Mouse (Mus musculus) neural tube, embryonic 11.5 days (tissue): ENCODE data around the gene Med13l. TPM values are rescaled to one million over a fixed set of nuclear protein-coding genes. Genes with fewer than 3 reads are reported as not detected.

Source experiments
- ATAC-seq: fragments of 200-750 bp; cut with Nextera tagmentation; 2 replicates; pipeline ENCODE4 v1.8.0; 2017; ENCODE audit warnings: moderate number of reproducible peaks, mild to moderate bottlenecking, moderate TSS enrichment, moderate library complexity; ENCODE audit not compliant: insufficient read depth, low FRiP score, low TSS enrichment
- DNase-seq: peaks from one replicate; pipeline ENCODE4 v3.0.0-alpha.2; 2015; ENCODE audit warnings: low spot score
- H3K27ac ChIP-seq: fragments of 300-500 bp; sonication (generic); 2 replicates; pipeline ENCODE4 v1.5.1; 2014; ENCODE audit warnings: low read depth, mild to moderate bottlenecking, low read length
- H3K27me3 ChIP-seq: fragments of 300-500 bp; sonication (generic); 2 replicates; pipeline ENCODE4 v1.6.1; 2014; ENCODE audit warnings: mild to moderate bottlenecking, low read length, mixed read lengths; ENCODE audit not compliant: control insufficient read depth, insufficient read depth
- H3K36me3 ChIP-seq: fragments of 300-500 bp; sonication (generic); 2 replicates; pipeline ENCODE4 v1.6.1; 2014; ENCODE audit warnings: mild to moderate bottlenecking, low read length, moderate library complexity, mixed read lengths; ENCODE audit not compliant: control insufficient read depth, insufficient read depth
- H3K4me1 ChIP-seq: fragments of 300-500 bp; sonication (generic); 2 replicates; pipeline ENCODE4 v1.6.1; 2014; ENCODE audit warnings: low read length, mixed read lengths; ENCODE audit not compliant: control insufficient read depth, insufficient read depth
- H3K4me2 ChIP-seq: fragments of 300-500 bp; sonication (generic); 2 replicates; pipeline ENCODE4 v1.6.1; 2014; ENCODE audit warnings: low read depth, mild to moderate bottlenecking, moderate library complexity
- H3K4me3 ChIP-seq: fragments of 300-500 bp; sonication (generic); 2 replicates; pipeline ENCODE4 v1.5.1; 2014; ENCODE audit warnings: low read depth, low read length
- H3K9ac ChIP-seq: fragments of 300-500 bp; sonication (generic); 2 replicates; pipeline ENCODE4 v1.6.1; 2014; ENCODE audit warnings: mild to moderate bottlenecking, low read length
- H3K9me3 ChIP-seq: fragments of 300-500 bp; sonication (generic); 2 replicates; pipeline ENCODE4 v1.6.1; 2016; ENCODE audit warnings: low read length; ENCODE audit not compliant: control insufficient read depth
- WGBS: fragments of 180-500 bp; shearing (Covaris S2); extraction: QIAGEN DNeasy Blood & Tissue Kit; methylation state at CpG from one replicate; pipeline ENCODE4 v1.1.7; 2014; 5-methylcytosine and 5-hydroxymethylcytosine counted together
- polyA plus RNA-seq: library from polyadenylated mRNA; unstranded; fragments of >200 nt; fragmentation: Nextera tagmentation; extraction: Ambion mirVana; gene quantifications from 2 replicates; pipeline ENCODE4 v1.2.1, GENCODE M21; 2014

Gene Med13l
- polyA plus RNA-seq, 1 experiment from 2014 or later: 14.6 TPM

- no peak for DNase-seq
- Histone ChIP-seq H3K4me2 (no peak overlapping the region), H3K36me3 (no peaks in the 10 kb centered on the region; the same call in 1 of the 2 replicates), H3K27me3 (no peaks in the 10 kb centered on the region), H3K27ac (no peak overlapping the region), H3K4me3 (no peak overlapping the region), H3K9ac (no peak overlapping the region), H3K4me1 (peaks cover 49% of the 10 kb centered on the region), H3K9me3 (no peaks in the 10 kb centered on the region)
- WGBS: 58% methylated on average over 7 of the region's 7 CpGs
- ATAC-seq: no peak
These were observed 14.5 kb downstream of the Med13l start for GRCm38 (mm10) chr5:118574997-118575396.

GRCm38 (mm10) chr5:118575909-118576308 lies 15.4 kb downstream of the Med13l start:
- no peaks in the 10 kb centered on the region for H3K9me3 ChIP-seq
- H3K9ac ChIP-seq: no peak overlapping the region
- no peaks in the 10 kb centered on the region for H3K27me3 ChIP-seq
- no peaks in the 10 kb centered on the region; the same call in 1 of the 2 replicates for H3K36me3 ChIP-seq
- H3K4me3 ChIP-seq: no peak overlapping the region
- peaks cover 42% of the 10 kb centered on the region for H3K4me1 ChIP-seq
- H3K4me2 ChIP-seq: no peak overlapping the region
- H3K27ac ChIP-seq: no peak overlapping the region
- 51% methylated on average over 6 of the region's 6 CpGs for WGBS
- ATAC-seq: no peak
- DNase-seq: no peak

GRCm38 (mm10) chr5:118576731-118577130 lies 16.3 kb downstream of the Med13l start:
- DNase-seq: no peak
- no peaks in the 10 kb centered on the region for H3K9me3 ChIP-seq
- H3K9ac ChIP-seq: no peak overlapping the region
- H3K36me3 ChIP-seq: no peaks in the 10 kb centered on the region; the same call in 1 of the 2 replicates
- no peak for ATAC-seq
- no peak overlapping the region for H3K4me2 ChIP-seq
- peaks cover 36% of the 10 kb centered on the region for H3K4me1 ChIP-seq
- H3K27me3 ChIP-seq: no peaks in the 10 kb centered on the region
- H3K27ac ChIP-seq: no peak overlapping the region
- no peak overlapping the region for H3K4me3 ChIP-seq
- 67% methylated on average over 3 of the region's 3 CpGs for WGBS

GRCm38 (mm10) chr5:118585355-118585754 lies 24.9 kb downstream of the Med13l start:
- WGBS: 50% methylated on average over 4 of the region's 4 CpGs
- Histone ChIP-seq H3K4me3 (no peak overlapping the region), H3K27ac (no peak overlapping the region), H3K9ac (no peak overlapping the region), H3K36me3 (no peaks in the 10 kb centered on the region), H3K4me2 (no peak overlapping the region), H3K27me3 (no peaks in the 10 kb centered on the region), H3K4me1 (peaks cover 25% of the 10 kb centered on the region), H3K9me3 (no peaks in the 10 kb centered on the region)
- ATAC-seq (no peak), DNase-seq (no peak)

GRCm38 (mm10) chr5:118586560-118586959 lies 26.1 kb downstream of the Med13l start:
- H3K4me3 ChIP-seq: no peak overlapping the region
- no peak for ATAC-seq
- no peak overlapping the region for H3K27ac ChIP-seq

GRCm38 (mm10) chr5:118588381-118588925 lies 28.0 kb downstream of the Med13l start:
- peaks cover 31% of the 10 kb centered on the region for H3K4me1 ChIP-seq
- no peak overlapping the region for H3K9ac ChIP-seq
- H3K27me3 ChIP-seq: no peaks in the 10 kb centered on the region
- ATAC-seq: no peak
- H3K9me3 ChIP-seq: no peaks in the 10 kb centered on the region
- no peak overlapping the region for H3K4me3 ChIP-seq
- DNase-seq: no peak
- H3K4me2 ChIP-seq: no peak overlapping the region
- WGBS: 81% methylated on average over 6 of the region's 6 CpGs
- no peak overlapping the region for H3K27ac ChIP-seq
- no peaks in the 10 kb centered on the region for H3K36me3 ChIP-seq

More at GRCm38 (mm10) chr5:118586560-118586959, 26.1 kb downstream of the Med13l start:
- H3K27me3 ChIP-seq: no peaks in the 10 kb centered on the region
- H3K9ac ChIP-seq: no peak overlapping the region
- peaks cover 33% of the 10 kb centered on the region for H3K4me1 ChIP-seq
- no peak for DNase-seq
- no peaks in the 10 kb centered on the region for H3K9me3 ChIP-seq
- no peak overlapping the region for H3K4me2 ChIP-seq
- WGBS: 66% methylated on average over 6 of the region's 6 CpGs
- H3K36me3 ChIP-seq: no peaks in the 10 kb centered on the region

- WGBS: 82% methylated on average over 11 of the region's 11 CpGs
- no peak for ATAC-seq
These were observed 28.9 kb downstream of the Med13l start for GRCm38 (mm10) chr5:118589186-118589892.

GRCm38 (mm10) chr5:118590868-118591267 lies 30.4 kb downstream of the Med13l start:
- Histone ChIP-seq H3K27ac (no peak overlapping the region), H3K4me2 (no peak overlapping the region), H3K9ac (no peak overlapping the region), H3K4me3 (no peak overlapping the region), H3K4me1 (peaks cover 27% of the 10 kb centered on the region), H3K27me3 (no peaks in the 10 kb centered on the region), H3K36me3 (no peaks in the 10 kb centered on the region), H3K9me3 (no peaks in the 10 kb centered on the region)
- ATAC-seq (no peak), DNase-seq (no peak)
- WGBS: 32% methylated on average over 6 of the region's 6 CpGs

More at GRCm38 (mm10) chr5:118589186-118589892, 28.9 kb downstream of the Med13l start:
- no peak overlapping the region for H3K9ac ChIP-seq
- H3K4me3 ChIP-seq: no peak overlapping the region
- H3K9me3 ChIP-seq: no peaks in the 10 kb centered on the region
- peaks cover 31% of the 10 kb centered on the region for H3K4me1 ChIP-seq
- H3K27me3 ChIP-seq: no peaks in the 10 kb centered on the region
- no peaks in the 10 kb centered on the region for H3K36me3 ChIP-seq
- no peak overlapping the region for H3K4me2 ChIP-seq
- DNase-seq: no peak
- H3K27ac ChIP-seq: no peak overlapping the region
